8 mouse cellular contexts compared by ENCODE assay signal in genomic region chr8:70816679-70817078, GRCm38 (mm10). TPM values are rescaled to one million over a fixed set of nuclear protein-coding genes. Genes with fewer than 3 reads are reported as not detected.
A peak's percentile ranks its signal among the peaks of the same experiment; 100 is the strongest.
DNase-seq lines count a peak whose midpoint lies in the region; ATAC-seq and TF ChIP-seq lines count a peak whose summit lies in the region.

No protein-coding gene starts in this region.

- ATAC-seq in limb, embryonic 12.5 days (ENCODE audit: insufficient number of reproducible peaks, insufficient read depth, low FRiP score, low TSS enrichment, low read depth): no peak
- 0 out of 2 replicates have a peak, but pooled peaks have one; percentile 17 for ATAC-seq in midbrain, embryonic 11.5 days (ENCODE audit: low FRiP score)
- ATAC-seq in inflammation-experienced regulatory T-cells, adult 6 months: no peak

- peak; percentile 71 for DNase-seq in gastrocnemius, adult 2 months
- DNase-seq in gastrocnemius, postnatal 36 days: no peak
- peak; percentile 53 for DNase-seq in c-Kit-negative CD71-positive TER-119-positive erythroid progenitor cells, embryonic 14.5 days (ENCODE audit: low read depth, low spot score)
- DNase-seq in hindbrain, embryonic 10.5 days (ENCODE audit: low spot score): no peak
- DNase-seq in midbrain, embryonic 11.5 days (ENCODE audit: low spot score, missing footprints): no peak
- no peak for DNase-seq in cerebellum, adult 9-10 months

- H3K4me3 ChIP-seq in gastrocnemius, adult 2 months: peak overlapping the region; percentile 49
- peak overlapping the region; percentile 33 for H3K4me3 ChIP-seq in hindbrain, embryonic 10.5 days
- H3K4me3 ChIP-seq in limb, embryonic 12.5 days (replicated peaks): peak overlapping the region; percentile 24
- no peak overlapping the region for H3K4me3 ChIP-seq in midbrain, embryonic 11.5 days (ENCODE audit: low read depth, low read length)

- intact Hi-C loops in gastrocnemius, adult 2 months (cut with DNase I): no loop called here
- intact Hi-C loops in gastrocnemius, postnatal 36 days (cut with DNase I): no loop called here

- 9% methylated on average over 30 of the region's 30 CpGs for WGBS in hindbrain, embryonic 10.5 days
- WGBS in limb, embryonic 12.5 days: 10% methylated on average over 28 of the region's 30 CpGs
- WGBS in midbrain, embryonic 11.5 days: 8% methylated on average over 30 of the region's 30 CpGs

- peak overlapping the region; percentile 40; the same call in 1 of the 2 replicates for H3K9ac ChIP-seq in limb, embryonic 12.5 days (replicated peaks)
- no peak overlapping the region for H3K9ac ChIP-seq in midbrain, embryonic 11.5 days (ENCODE audit: low read length)

- H3K27me3 ChIP-seq in hindbrain, embryonic 10.5 days (ENCODE audit: insufficient read depth, poor library complexity, severe bottlenecking): peaks cover 86% of the 10 kb centered on the region
- H3K27me3 ChIP-seq in limb, embryonic 12.5 days: peaks cover 74% of the 10 kb centered on the region
- H3K27me3 ChIP-seq in midbrain, embryonic 11.5 days (ENCODE audit: control insufficient read depth, insufficient read depth, low read length): peaks cover 28% of the 10 kb centered on the region

- H3K36me3 ChIP-seq in hindbrain, embryonic 10.5 days: no peaks in the 10 kb centered on the region
- no peaks in the 10 kb centered on the region for H3K36me3 ChIP-seq in limb, embryonic 12.5 days
- no peaks in the 10 kb centered on the region for H3K36me3 ChIP-seq in midbrain, embryonic 11.5 days (ENCODE audit: control insufficient read depth, insufficient read depth, low read length)

- peak overlapping the region; percentile 49 for H3K4me2 ChIP-seq in limb, embryonic 12.5 days
- H3K4me2 ChIP-seq in midbrain, embryonic 11.5 days: 0 out of 2 replicates have a peak overlapping the region, but pooled peaks have one; percentile 4

- no peak overlapping the region for H3K27ac ChIP-seq in gastrocnemius, adult 2 months
- H3K27ac ChIP-seq in hindbrain, embryonic 10.5 days: no peak overlapping the region
- H3K27ac ChIP-seq in limb, embryonic 12.5 days: no peak overlapping the region
- no peak overlapping the region for H3K27ac ChIP-seq in midbrain, embryonic 11.5 days (ENCODE audit: low read depth, low read length)

- no peak for TF ChIP-seq CTCF in gastrocnemius, adult 2 months (IDR thresholded peaks at IDR 0.05)

- H3K9me3 ChIP-seq in hindbrain, embryonic 10.5 days: peaks cover 16% of the 10 kb centered on the region; the same call in 1 of the 2 replicates
- H3K9me3 ChIP-seq in limb, embryonic 12.5 days: peaks cover 12% of the 10 kb centered on the region; the same call in 1 of the 2 replicates
- no peaks in the 10 kb centered on the region; the same call in 1 of the 2 replicates for H3K9me3 ChIP-seq in midbrain, embryonic 11.5 days (ENCODE audit: control insufficient read depth, low read length)

- peaks cover 23% of the 10 kb centered on the region for H3K4me1 ChIP-seq in hindbrain, embryonic 10.5 days (replicated peaks)
- H3K4me1 ChIP-seq in limb, embryonic 12.5 days (replicated peaks): peaks cover 14% of the 10 kb centered on the region; the same call in 1 of the 2 replicates
- 0 out of 2 replicates have a peak, but pooled peaks cover 2% of the 10 kb centered on the region for H3K4me1 ChIP-seq in midbrain, embryonic 11.5 days (ENCODE audit: control insufficient read depth, insufficient read depth, low read length)

RNA-seq across cellular contexts. Expression of gene Il12rb1, which starts 8.4 kb away (rescaled TPM):
- not detected for total RNA-seq in gastrocnemius, adult 2 months (2021)
- under 1 TPM in 1 of 2 experiments, not detected in 1; 0.15 TPM for total RNA-seq in gastrocnemius, postnatal 36 days (2021)
- 0.05 TPM in 1 of 2 replicates, not detected in the other for polyA plus RNA-seq in hindbrain, embryonic 10.5 days (2016; fragmentation: Nextera tagmentation; extraction: Ambion mirVana)
- polyA plus RNA-seq in limb, embryonic 12.5 days (2016; fragmentation: Nextera tagmentation; extraction: Ambion mirVana): not detected in 2 replicates
- polyA plus RNA-seq in midbrain, embryonic 11.5 days (2014; fragmentation: Nextera tagmentation; extraction: Ambion mirVana): 0.38 TPM in 1 of 2 replicates, not detected in the other
- polyA plus RNA-seq in inflammation-experienced regulatory T-cells, adult 6 months (2017; shearing (Covaris generic)): 10 to 100 TPM; 13.8 to 38.5 (median 18.3) TPM

RNA-seq across cellular contexts. Expression of gene Mast3, which starts 11.8 kb away (rescaled TPM):
- total RNA-seq in gastrocnemius, adult 2 months (2021): 1 to 10 TPM; 2.7 to 3.6 TPM
- 1 to 10 TPM; 2.9 to 4.1 TPM for total RNA-seq in gastrocnemius, postnatal 36 days (2021)
- polyA plus RNA-seq in hindbrain, embryonic 10.5 days (2016; fragmentation: Nextera tagmentation; extraction: Ambion mirVana): 11.4 and 18.2 TPM in 2 replicates
- 13.2 and 14.5 TPM in 2 replicates for polyA plus RNA-seq in limb, embryonic 12.5 days (2016; fragmentation: Nextera tagmentation; extraction: Ambion mirVana)
- 9.1 and 10.1 TPM in 2 replicates for polyA plus RNA-seq in midbrain, embryonic 11.5 days (2014; fragmentation: Nextera tagmentation; extraction: Ambion mirVana)
- 10 to 100 TPM; 14.8 to 20.5 (median 18.4) TPM for polyA plus RNA-seq in inflammation-experienced regulatory T-cells, adult 6 months (2017; shearing (Covaris generic))

RNA-seq across cellular contexts. Expression of gene Arrdc2, which starts 22.8 kb away (rescaled TPM):
- 100 to 1,000 TPM in 1 of 2 experiments, 10 to 100 TPM in 1; 66.5 to 182 TPM for total RNA-seq in gastrocnemius, adult 2 months (2021)
- 10 to 100 TPM; 47.9 to 92.8 TPM for total RNA-seq in gastrocnemius, postnatal 36 days (2021)
- 7.3 and 8.7 TPM in 2 replicates for polyA plus RNA-seq in hindbrain, embryonic 10.5 days (2016; fragmentation: Nextera tagmentation; extraction: Ambion mirVana)
- 5.3 and 6.4 TPM in 2 replicates for polyA plus RNA-seq in limb, embryonic 12.5 days (2016; fragmentation: Nextera tagmentation; extraction: Ambion mirVana)
- polyA plus RNA-seq in midbrain, embryonic 11.5 days (2014; fragmentation: Nextera tagmentation; extraction: Ambion mirVana): 7.1 and 8.0 TPM in 2 replicates
- polyA plus RNA-seq in inflammation-experienced regulatory T-cells, adult 6 months (2017; shearing (Covaris generic)): 1 to 10 TPM; 1.9 to 7.8 (median 3.7) TPM

RNA-seq across cellular contexts. Expression of gene Pik3r2, which starts 40.2 kb away (rescaled TPM):
- total RNA-seq in gastrocnemius, adult 2 months (2021): 10 to 100 TPM; 13.9 to 16.2 TPM
- 10 to 100 TPM; 14.3 to 16.1 TPM for total RNA-seq in gastrocnemius, postnatal 36 days (2021)
- polyA plus RNA-seq in hindbrain, embryonic 10.5 days (2016; fragmentation: Nextera tagmentation; extraction: Ambion mirVana): 73.4 and 82.1 TPM in 2 replicates
- 80.2 and 80.6 TPM in 2 replicates for polyA plus RNA-seq in limb, embryonic 12.5 days (2016; fragmentation: Nextera tagmentation; extraction: Ambion mirVana)
- 25.4 and 30.2 TPM in 2 replicates for polyA plus RNA-seq in midbrain, embryonic 11.5 days (2014; fragmentation: Nextera tagmentation; extraction: Ambion mirVana)
- 1 to 10 TPM; 2.6 to 5.4 (median 5.4) TPM for polyA plus RNA-seq in inflammation-experienced regulatory T-cells, adult 6 months (2017; shearing (Covaris generic))

RNA-seq across cellular contexts. Expression of gene Kcnn1, which starts 46.4 kb away (rescaled TPM):
- 10 to 100 TPM; 18.1 to 21.5 TPM for total RNA-seq in gastrocnemius, adult 2 months (2021)
- 10 to 100 TPM; 12.8 to 18.3 TPM for total RNA-seq in gastrocnemius, postnatal 36 days (2021)
- 6.2 and 19.3 TPM in 2 replicates for polyA plus RNA-seq in hindbrain, embryonic 10.5 days (2016; fragmentation: Nextera tagmentation; extraction: Ambion mirVana)
- 4.3 and 6.0 TPM in 2 replicates for polyA plus RNA-seq in limb, embryonic 12.5 days (2016; fragmentation: Nextera tagmentation; extraction: Ambion mirVana)
- 10.9 and 12.4 TPM in 2 replicates for polyA plus RNA-seq in midbrain, embryonic 11.5 days (2014; fragmentation: Nextera tagmentation; extraction: Ambion mirVana)
- polyA plus RNA-seq in inflammation-experienced regulatory T-cells, adult 6 months (2017; shearing (Covaris generic)): not detected

Comparison
In these comparisons a context has a peak if more than half of its experiments do, and no peak if none do; other contexts are left out.
1. DNase-seq: peak in gastrocnemius, adult 2 months (single experiment) and c-Kit-negative CD71-positive TER-119-positive erythroid progenitor cells, embryonic 14.5 days (single experiment); none in gastrocnemius, postnatal 36 days (0 of 2), hindbrain, embryonic 10.5 days (single experiment), midbrain, embryonic 11.5 days (single experiment) and cerebellum, adult 9-10 months (single experiment).
2. RNA of gene Il12rb1, which starts 8.4 kb away (polyA plus RNA-seq): 13.8 to 38.5 TPM in inflammation-experienced regulatory T-cells, adult 6 months; 0.38 TPM in midbrain, embryonic 11.5 days, not detected in limb, embryonic 12.5 days and 0.05 TPM in hindbrain, embryonic 10.5 days; every median in the first group is over 10 times any median in the second.